Mouse (Mus musculus) bone marrow, adult 2 months (tissue): ENCODE data around the gene Rangap1. TPM values are rescaled to one million over a fixed set of nuclear protein-coding genes. Genes with fewer than 3 reads are reported as not detected.

Experiments
- H3K27ac ChIP-seq: fragments of 200-500 bp; 2 replicates; pipeline ENCODE4 v1.5.1; 2012; ENCODE audit warnings: low read depth, mild to moderate bottlenecking, control low read depth, inconsistent platforms, low read length; ENCODE audit not compliant: control insufficient read depth, poor library complexity, insufficient read depth
- H3K4me1 ChIP-seq: fragments of 200-500 bp; 2 replicates; pipeline ENCODE4 v1.6.1; 2011; ENCODE audit warnings: low read length; ENCODE audit not compliant: control insufficient read depth, insufficient read depth
- H3K4me3 ChIP-seq: fragments of 200-500 bp; replicated peaks from 2 replicates; pipeline ENCODE3; 2011; ENCODE audit warnings: mild to moderate bottlenecking, low read depth, low read length, control low read depth; ENCODE audit not compliant: control insufficient read depth
- CTCF ChIP-seq: fragments of 200-500 bp; IDR thresholded peaks from 2 replicates; pipeline ENCODE4 v1.5.1; 2011; ENCODE audit warnings: low read length, control low read depth; ENCODE audit not compliant: control insufficient read depth, insufficient read depth
- POLR2A ChIP-seq: fragments of 200-500 bp; IDR thresholded peaks from 2 replicates; pipeline ENCODE4 v1.6.1; 2011; ENCODE audit warnings: low read depth, mild to moderate bottlenecking, control low read depth, low read length, borderline replicate concordance; ENCODE audit not compliant: control insufficient read depth
- WGBS: fragments of 180-500 bp; shearing (Covaris S2); methylation state at CpG from one replicate; pipeline ENCODE4 v1.1.7; 2018; 5-methylcytosine and 5-hydroxymethylcytosine counted together
- polyA plus RNA-seq: library from polyadenylated mRNA; stranded (reverse); fragments of >200 nt; gene quantifications from 2 replicates; pipeline ENCODE4 v1.2.4, GENCODE M21; 2011; ENCODE audit warnings: low replicate concordance; ENCODE audit not compliant: missing spikeins, insufficient read depth, insufficient read length

The Rangap1 gene
- polyA plus RNA-seq, 1 experiment, result 91.3 TPM

GRCm38 (mm10) chr15:81697847-81698246, 47.5 kb downstream of the Rangap1 start:
- TF ChIP-seq CTCF (peak; percentile 41; the same call in 1 of the 2 replicates), POLR2A (no peak)
- WGBS, result 52% methylated on average over 3 of the region's 3 CpGs
- no peaks in the 10 kb centered on the region; the same call in none of the 2 replicates for H3K4me1 ChIP-seq
- H3K4me3 ChIP-seq, result no peak overlapping the region
- no peak overlapping the region for H3K27ac ChIP-seq

DNA sequence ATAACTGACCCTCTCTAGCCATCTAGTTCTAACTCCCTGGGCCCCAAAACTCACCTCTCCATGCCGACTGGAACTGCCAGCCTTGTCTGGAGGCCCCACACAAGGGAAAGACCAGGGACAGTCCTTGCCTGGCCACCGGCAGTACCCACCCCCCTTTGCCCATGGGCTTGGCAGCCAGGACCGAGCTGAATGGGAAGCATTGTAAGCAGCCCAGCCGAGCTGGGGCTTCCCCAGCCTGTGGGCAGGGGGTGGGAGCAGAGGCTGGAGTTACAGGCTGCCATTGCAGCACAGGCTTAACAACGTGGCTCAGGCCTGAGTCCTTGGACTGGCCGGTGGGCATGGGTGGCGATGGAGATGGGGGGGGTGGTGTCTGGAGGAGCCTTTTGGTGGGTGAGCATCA, 48.2 kb downstream of the Rangap1 start, which contains the start of gene Chadl:
Gene Chadl (minus strand): TSS at position 113 of the 400 bp plus-strand sequence.
- 78% methylated on average over 7 of the region's 7 CpGs for WGBS
- TF ChIP-seq POLR2A (no peak), CTCF (no peak)
- Histone ChIP-seq H3K4me3 (no peak within 1 kb of the TSS), H3K4me1 (no peaks in the 10 kb centered on the region; the same call in none of the 2 replicates), H3K27ac (no peak within 1 kb of the TSS)

GRCm38 (mm10) chr15:81694891-81695290, 50.4 kb downstream of the Rangap1 start:
- 70% methylated on average over 19 of the region's 19 CpGs for WGBS
- Histone ChIP-seq H3K4me1 (no peaks in the 10 kb centered on the region; the same call in none of the 2 replicates), H3K27ac (no peak overlapping the region; the same call in 1 of the 2 replicates), H3K4me3 (no peak overlapping the region)
- TF ChIP-seq POLR2A (no peak), CTCF (no peak)

- TF ChIP-seq CTCF (peak; percentile 72), POLR2A (peak; percentile 48; the same call in 1 of the 2 replicates)
- H3K4me3 ChIP-seq, result peak overlapping the region; percentile 51
- H3K4me1 ChIP-seq, result no peaks in the 10 kb centered on the region; the same call in none of the 2 replicates
- 2% methylated on average over 99 of the region's 107 CpGs for WGBS
- peak overlapping the region; percentile 54; the same call in 1 of the 2 replicates for H3K27ac ChIP-seq
Measured at GRCm38 (mm10) chr15:81693967-81694881, 51.1 kb downstream of the Rangap1 start.

GRCm38 (mm10) chr15:81693366-81693966, 51.9 kb downstream of the Rangap1 start:
- peak overlapping the region; percentile 5 for H3K4me3 ChIP-seq
- H3K27ac ChIP-seq, result no peak overlapping the region; the same call in 1 of the 2 replicates
- 5% methylated on average over 41 of the region's 41 CpGs for WGBS
- H3K4me1 ChIP-seq, result no peaks in the 10 kb centered on the region; the same call in none of the 2 replicates
- TF ChIP-seq POLR2A, result no peak
- no peak for TF ChIP-seq CTCF

DNA sequence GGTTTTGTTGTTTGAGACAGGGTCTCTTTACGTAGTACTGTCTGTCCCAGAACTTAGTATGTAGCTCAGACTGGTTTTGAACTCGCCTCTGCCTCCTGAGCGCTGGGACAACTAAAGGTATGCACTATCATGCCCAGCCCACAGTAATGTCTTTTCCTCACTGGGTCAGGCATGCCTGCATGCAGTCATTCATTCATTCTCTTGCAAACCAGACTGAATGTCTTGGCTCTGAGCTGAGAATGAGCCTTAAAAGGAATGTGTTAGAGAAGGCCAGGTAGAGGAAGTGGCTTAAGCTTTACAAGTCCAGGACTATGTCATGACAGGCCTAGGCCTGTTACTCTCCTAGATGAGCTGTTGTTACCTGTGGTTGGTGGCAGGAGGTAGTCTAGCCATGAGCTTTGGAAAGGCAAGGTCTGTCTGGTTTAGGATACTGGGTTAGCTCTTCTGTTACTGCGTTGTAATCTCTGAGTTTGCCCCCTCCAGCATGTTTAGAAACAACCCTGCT, 65.0 kb downstream of the Rangap1 start:
- 93% methylated on average over 4 of the region's 4 CpGs for WGBS
- no peak overlapping the region for H3K4me3 ChIP-seq
- no peaks in the 10 kb centered on the region for H3K4me1 ChIP-seq
- no peak overlapping the region for H3K27ac ChIP-seq
- TF ChIP-seq POLR2A (no peak), CTCF (no peak)

GRCm38 (mm10) chr15:81676637-81677036, 68.7 kb downstream of the Rangap1 start:
- no peaks in the 10 kb centered on the region for H3K4me1 ChIP-seq

GRCm38 (mm10) chr15:81670231-81670640, 75.1 kb downstream of the Rangap1 start:
- TF ChIP-seq POLR2A (no peak), CTCF (peak; percentile 55)
- Histone ChIP-seq H3K27ac (no peak overlapping the region), H3K4me1 (no peaks in the 10 kb centered on the region), H3K4me3 (no peak overlapping the region)
- 80% methylated on average over 4 of the region's 4 CpGs for WGBS

More at GRCm38 (mm10) chr15:81676637-81677036, 68.7 kb downstream of the Rangap1 start:
- no peak overlapping the region for H3K27ac ChIP-seq
- no peak for TF ChIP-seq CTCF
- TF ChIP-seq POLR2A, result no peak
- 86% methylated on average over 3 of the region's 3 CpGs for WGBS
- no peak overlapping the region for H3K4me3 ChIP-seq
